Mouse (Mus musculus) brain, embryonic 18.5 days (tissue): Measurements from ENCODE around the gene Slc39a3.
"Not testable (repeated sequence)": the region's sequence is repeated elsewhere in the genome, so short reads cannot be mapped to it uniquely, and the experiment has no call there.

Source experiments
- DNase-seq: peaks from one replicate; pipeline ENCODE4 v3.0.0-alpha.2; 2012; ENCODE audit warnings: low read depth, low spot score

Slc39a3 gene

DNA sequence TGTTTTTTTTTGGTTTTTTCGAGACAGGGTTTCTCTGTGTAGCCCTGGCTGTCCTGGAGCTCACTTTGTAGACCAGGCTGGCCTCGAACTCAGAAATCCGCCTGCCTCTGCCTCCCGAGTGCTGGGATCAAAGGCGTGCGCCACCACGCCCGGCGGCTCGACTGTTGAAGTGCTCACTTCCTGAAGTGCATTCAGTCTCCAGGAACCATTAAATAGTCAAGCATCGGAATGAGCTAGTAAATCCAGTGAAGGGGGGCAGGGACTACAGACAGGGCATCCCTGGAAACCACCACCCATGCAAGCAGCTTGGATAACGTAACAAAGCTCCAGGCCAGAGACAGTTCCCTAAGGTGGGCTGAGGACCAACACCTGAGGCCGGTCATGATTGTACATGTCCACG, 8.0 kb upstream of the Slc39a3 start:
- DNase-seq = not testable (repeated sequence)

DNA sequence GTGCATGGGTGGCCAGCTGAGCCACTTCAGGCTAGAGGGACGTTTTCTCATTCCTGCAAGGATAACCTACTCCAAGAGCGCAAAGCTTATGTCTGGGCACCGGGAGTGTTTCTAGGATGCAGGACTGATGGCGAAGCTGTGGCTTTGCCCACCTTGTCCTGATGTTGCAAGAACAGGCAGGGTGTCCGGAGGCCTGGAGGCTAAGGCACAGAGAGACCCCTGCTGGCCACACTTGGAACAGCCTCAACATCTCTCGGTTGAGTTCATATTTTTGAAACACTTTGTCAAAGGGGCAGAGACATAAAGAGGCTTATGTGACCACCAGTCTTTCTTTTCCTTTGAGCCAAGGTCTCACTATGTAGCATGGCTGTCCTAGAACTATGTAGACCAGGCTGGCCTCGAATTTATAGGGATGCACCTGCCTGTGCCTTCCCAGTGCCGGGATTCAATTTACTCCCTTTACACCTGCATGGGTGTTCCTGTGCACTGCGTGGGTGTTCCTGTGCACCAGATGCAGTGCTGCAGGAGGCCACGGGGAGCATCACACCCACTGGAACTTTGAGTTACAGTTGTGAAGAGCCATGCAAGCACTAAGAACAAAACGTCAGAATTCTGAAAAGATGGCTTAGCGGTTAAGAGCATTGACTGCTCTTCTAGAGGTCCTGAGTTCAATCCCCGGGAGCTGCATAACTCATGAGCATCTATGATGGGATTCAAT, 4.4 kb upstream of the Slc39a3 start:
- DNase-seq = no peak

- DNase-seq = no peak
Measured at GRCm38 (mm10) chr10:81036251-81036650, 975 bp downstream of the Slc39a3 start.

- no peak for DNase-seq
Measured at GRCm38 (mm10) chr10:81033586-81033985, 3.6 kb downstream of the Slc39a3 start.

GRCm38 (mm10) chr10:81029031-81029430, 8.2 kb downstream of the Slc39a3 start:
- no peak for DNase-seq

DNA sequence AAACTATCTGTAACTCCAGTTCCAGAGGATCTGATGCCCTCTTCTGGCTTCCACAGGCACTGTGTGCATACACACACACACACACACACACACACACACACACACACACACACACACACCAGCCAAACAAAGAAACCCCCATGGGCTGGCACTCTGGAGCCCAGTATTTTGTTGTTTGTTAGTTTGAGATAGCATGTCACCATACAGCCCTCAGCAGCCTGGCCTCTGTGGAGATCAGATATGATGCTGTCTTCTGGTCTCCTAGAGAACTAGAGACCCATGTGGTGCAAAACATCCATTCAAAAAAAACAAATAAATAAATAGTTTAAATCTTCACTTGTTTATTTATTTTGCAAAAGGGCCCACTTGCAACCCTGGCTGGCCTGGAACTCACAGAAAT, 9.0 kb downstream of the Slc39a3 start:
- no peak for DNase-seq

- DNase-seq = no peak
Measured at GRCm38 (mm10) chr10:81027331-81027730, 9.9 kb downstream of the Slc39a3 start.

DNA sequence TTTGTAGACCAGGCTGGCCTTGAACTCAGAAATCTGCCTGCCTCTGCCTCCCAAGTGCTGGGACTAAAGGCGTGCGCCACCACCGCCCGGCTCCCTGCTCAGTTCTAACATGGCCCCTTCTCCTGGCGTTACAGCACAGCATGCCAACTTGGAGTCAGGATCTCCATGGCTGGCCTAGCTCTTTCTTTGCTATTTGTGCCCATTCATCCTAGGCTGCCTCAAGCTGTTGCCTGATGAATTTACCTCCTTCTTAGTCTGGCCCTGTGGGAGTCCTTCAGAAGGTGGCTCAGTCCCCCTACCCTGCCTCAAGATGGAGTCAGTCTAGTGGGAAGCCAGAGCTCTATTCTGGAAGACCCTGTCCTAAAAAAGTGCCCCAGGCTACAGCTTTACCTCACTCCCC, 10.4 kb downstream of the Slc39a3 start:
- DNase-seq = no peak

GRCm38 (mm10) chr10:81025639-81026275, 11.5 kb downstream of the Slc39a3 start, which contains the start of gene Diras1:
Gene Diras1, minus strand, starts transcription at chr10:81025662.
- no peak for DNase-seq

- DNase-seq = no peak
Measured at GRCm38 (mm10) chr10:81025047-81025621, 12.1 kb downstream of the Slc39a3 start.

DNA sequence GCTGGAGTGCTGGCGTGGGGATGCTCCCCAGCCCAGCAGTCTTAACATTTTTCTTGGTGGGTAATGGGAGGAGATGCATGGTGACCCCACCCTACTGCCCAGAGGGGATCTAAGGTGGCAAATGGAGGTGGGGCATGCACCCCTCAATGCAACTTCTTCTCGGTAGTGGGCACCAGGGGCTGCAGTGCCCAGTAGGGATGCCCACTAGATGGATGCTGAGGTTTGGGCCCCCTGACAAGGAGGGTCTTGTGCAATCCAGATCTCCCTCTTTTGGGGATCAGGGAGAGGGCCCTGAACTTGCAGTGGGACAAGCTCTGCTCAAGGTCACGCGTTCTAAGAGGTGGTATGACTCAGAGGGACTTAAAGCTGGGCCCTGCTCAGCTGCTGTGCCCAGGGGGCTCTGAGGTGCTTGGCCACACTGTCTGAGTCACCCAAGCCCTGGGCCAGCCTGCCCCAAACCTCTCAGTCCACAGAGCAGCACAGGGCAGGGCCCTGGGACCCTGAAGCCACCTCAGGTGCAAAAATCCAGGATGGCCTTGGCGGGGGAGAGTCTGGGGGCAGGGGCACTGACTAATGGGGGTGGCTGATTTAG, 12.8 kb downstream of the Slc39a3 start:
- DNase-seq = no peak

DNA sequence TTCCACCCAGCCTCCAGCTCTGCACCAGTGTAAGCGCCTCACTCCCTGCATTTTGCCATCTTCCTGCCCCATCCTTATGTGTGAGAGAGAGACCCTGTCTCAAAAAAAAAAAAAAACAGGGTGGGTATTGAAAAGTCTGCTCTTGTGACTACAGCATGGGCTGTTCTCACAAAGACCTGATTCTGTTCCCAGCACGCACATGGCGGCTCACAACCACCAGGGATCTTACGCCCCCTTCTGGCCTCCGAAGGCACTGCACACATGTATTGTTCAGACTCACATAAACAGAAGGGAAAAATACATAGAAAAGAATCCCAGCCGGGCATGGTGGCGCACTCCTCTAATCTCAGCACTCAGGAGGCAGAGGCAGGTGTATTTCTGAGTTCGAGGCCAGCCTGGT, 14.5 kb downstream of the Slc39a3 start:
- DNase-seq = no peak

GRCm38 (mm10) chr10:81021547-81022110, 15.6 kb downstream of the Slc39a3 start:
- no peak for DNase-seq

DNA sequence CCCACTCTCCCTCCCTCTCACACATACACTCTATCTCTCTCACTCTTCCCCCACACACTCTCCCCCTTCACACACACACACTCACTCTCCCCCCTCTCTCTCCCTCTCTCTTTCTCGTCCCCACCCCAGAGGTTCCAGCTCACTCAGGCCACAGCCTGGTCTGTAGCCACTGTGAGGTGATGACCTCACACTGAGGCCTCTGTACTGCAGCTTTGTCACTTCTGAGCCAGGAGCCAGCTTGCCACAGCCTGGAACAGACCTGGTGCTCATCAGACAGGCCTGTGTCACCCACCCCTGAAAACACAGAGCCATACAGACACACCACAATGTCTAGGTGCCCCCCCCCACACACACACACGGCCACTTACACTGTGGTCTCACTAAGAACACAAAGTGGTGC, 17.0 kb downstream of the Slc39a3 start:
- DNase-seq = no peak

DNA sequence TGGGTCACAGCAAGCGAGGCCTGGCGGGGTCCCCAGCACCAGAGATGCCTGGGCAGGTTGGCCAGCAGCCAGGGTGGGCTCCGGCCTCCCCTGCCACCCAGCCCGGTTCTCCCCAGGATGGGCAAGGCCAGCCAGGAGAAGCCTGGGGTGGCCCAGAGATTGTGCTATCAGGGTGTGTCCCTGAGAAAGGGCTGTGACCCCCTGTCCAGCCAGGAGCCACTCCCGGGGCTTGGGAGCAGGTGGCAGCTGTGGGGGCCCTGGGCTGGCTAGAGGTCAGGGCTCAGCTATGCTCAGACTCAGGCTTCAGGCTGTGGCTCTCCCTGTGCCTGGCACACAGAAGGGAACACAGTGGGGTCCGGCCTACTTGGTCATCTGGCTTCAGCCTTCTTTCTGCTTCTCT, 17.5 kb downstream of the Slc39a3 start:
- no peak for DNase-seq

DNA sequence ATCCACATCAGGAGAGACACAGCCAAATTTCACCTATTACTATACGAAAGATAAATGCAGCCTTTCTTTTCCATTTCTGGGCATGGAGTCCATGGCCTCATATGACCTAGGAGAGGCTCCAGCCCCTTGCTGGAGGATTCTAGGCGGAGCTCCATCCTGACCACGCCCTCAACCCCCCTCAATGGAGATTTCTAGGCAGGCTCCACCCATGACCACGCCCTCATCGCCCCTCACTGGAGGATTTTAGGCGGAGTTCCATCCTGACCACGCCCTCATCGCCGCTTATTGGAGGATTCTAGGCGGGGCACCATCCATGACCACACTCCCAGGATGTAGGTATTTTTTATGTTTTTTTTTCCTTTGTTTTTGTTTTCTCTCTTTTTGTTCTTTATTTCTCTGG, 18.9 kb downstream of the Slc39a3 start:
- no peak for DNase-seq

GRCm38 (mm10) chr10:81016645-81017044, 20.6 kb downstream of the Slc39a3 start:
- no peak for DNase-seq

GRCm38 (mm10) chr10:81015666-81016065, 21.6 kb downstream of the Slc39a3 start:
- no peak for DNase-seq

GRCm38 (mm10) chr10:81014393-81015384, 22.5 kb downstream of the Slc39a3 start, which contains the start of gene Gng7:
Gene Gng7, minus strand, starts transcription at chr10:81014945.
- DNase-seq = peak; percentile 92

- DNase-seq = no peak
Measured at GRCm38 (mm10) chr10:81010851-81011250, 26.4 kb downstream of the Slc39a3 start.

- no peak for DNase-seq
Measured at GRCm38 (mm10) chr10:81007240-81007639, 30.0 kb downstream of the Slc39a3 start.
